Mouse (Mus musculus): ENCODE measurements around the gene Nfasc. TPM values are rescaled to one million over a fixed set of nuclear protein-coding genes. Genes with fewer than 3 reads are reported as not detected.

Nfasc gene
- polyA plus RNA-seq, 1 experiment from 2014 or later: 32.8 TPM

DNA sequence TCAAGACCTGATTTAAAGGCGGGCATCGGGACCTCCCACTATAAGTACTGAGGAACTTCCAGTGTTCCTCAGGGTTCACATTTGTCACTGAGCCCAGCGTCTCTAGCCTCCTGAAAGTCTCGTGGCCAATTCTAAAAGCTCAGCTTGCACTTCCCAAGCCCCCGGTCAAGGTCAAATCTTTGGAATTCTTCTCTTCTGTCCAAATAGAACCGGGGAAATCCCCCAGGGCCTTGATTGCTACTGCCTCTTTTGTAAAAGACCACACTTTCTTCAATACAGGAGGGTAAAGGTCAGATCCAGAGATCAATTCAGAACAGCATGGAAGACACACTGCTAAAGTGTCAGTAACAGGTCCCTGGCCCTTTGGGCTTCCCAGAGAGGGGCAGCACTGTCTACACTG lies 145.9 kb downstream of the Nfasc start:
- Histone ChIP-seq H3K9ac (replicated peaks) (no peak overlapping the region), H3K9me3 (no peaks in the 10 kb centered on the region), H3K36me3 (peaks cover 16% of the 10 kb centered on the region), H3K27ac (replicated peaks) (no peak overlapping the region), H3K4me2 (replicated peaks) (no peak overlapping the region), H3K4me3 (no peak overlapping the region), H3K4me1 (peaks cover 6% of the 10 kb centered on the region), H3K27me3 (peaks cover 7% of the 10 kb centered on the region; the same call in 1 of the 2 replicates)
- 42% methylated on average over 6 of the region's 6 CpGs for WGBS
- no peak for ATAC-seq (ENCODE audit: low FRiP score, low read depth)

DNA sequence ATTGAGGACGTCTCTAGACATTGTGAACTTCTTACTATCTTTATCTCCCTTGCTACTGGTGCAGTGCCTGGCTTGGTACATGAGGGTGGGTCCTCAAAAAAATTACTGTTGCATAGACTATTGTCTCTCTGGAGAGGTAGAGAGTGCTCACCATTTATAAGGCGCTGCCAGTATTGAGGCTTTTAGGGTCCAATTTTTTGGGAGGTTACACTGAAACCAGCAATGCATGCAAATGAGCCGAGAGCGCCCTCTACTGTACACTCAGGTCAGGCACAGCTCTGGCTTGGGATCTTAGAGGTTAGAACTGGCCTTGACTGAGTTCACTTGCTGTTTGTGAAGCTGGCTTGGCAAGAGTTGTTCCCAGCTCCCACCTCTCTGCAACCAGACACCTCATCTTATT lies 147.0 kb downstream of the Nfasc start:
- Histone ChIP-seq H3K27me3 (peaks cover 7% of the 10 kb centered on the region; the same call in 1 of the 2 replicates), H3K4me3 (no peak overlapping the region), H3K9ac (replicated peaks) (no peak overlapping the region), H3K4me2 (replicated peaks) (no peak overlapping the region), H3K27ac (replicated peaks) (no peak overlapping the region), H3K4me1 (peaks cover 6% of the 10 kb centered on the region), H3K36me3 (peaks cover 11% of the 10 kb centered on the region), H3K9me3 (no peaks in the 10 kb centered on the region)
- 14% methylated on average over 4 of the region's 4 CpGs for WGBS
- ATAC-seq (ENCODE audit: low FRiP score, low read depth): peak; percentile 63

DNA sequence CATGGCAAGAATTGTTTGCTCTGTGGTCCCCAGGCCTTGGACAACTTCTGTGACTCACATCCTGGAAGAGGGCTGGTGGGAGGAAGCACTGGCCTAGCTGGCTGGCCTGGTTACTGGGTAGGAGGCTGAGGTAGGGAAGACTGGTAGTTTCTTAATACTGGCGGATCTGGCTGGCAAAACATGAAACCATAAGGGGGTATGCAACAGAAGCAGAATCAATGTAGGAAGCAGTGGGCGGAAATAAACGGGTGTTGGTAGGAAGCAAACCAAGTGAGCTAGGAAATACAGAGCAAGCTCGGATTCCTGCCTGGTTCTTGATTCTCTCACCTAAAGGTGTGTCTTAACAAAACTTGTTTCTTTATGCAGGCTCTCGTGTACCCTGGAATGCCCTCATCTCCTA lies 149.5 kb downstream of the Nfasc start:
- 83% methylated on average over 5 of the region's 5 CpGs for WGBS
- Histone ChIP-seq H3K27ac (replicated peaks) (no peak overlapping the region), H3K9me3 (no peaks in the 10 kb centered on the region), H3K9ac (replicated peaks) (no peak overlapping the region), H3K4me3 (no peak overlapping the region), H3K4me1 (peaks cover 8% of the 10 kb centered on the region), H3K4me2 (replicated peaks) (no peak overlapping the region), H3K36me3 (no peaks in the 10 kb centered on the region; the same call in 1 of the 2 replicates), H3K27me3 (peaks cover 3% of the 10 kb centered on the region; the same call in 1 of the 2 replicates)
- ATAC-seq (ENCODE audit: low FRiP score, low read depth): no peak

DNA sequence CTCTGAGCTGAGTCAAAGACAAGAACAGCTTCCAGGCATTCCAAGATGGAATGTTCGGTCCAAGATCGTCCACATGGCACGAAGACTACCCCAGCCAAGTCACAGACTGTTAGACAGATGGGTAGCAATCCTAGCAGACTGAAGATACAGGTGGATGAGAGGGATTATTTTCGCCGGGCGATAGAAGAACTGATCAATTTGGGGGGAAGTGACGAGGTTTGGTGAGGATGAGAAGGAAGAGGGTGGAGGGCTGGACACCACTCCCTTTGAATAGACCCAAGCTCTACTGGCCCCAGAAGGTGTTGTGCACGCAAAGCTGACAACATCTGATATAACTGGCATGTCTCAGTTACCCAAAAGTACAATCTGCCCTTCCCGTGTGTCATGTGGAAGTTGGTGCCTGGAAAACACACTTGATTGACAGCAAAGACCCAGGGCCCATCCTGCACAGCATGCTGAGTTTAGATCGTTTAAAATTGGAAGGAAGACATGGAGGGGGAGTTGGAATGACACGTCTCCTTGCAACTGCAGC lies 150.1 kb downstream of the Nfasc start:
- no peak overlapping the region for H3K4me3 ChIP-seq
- H3K27ac ChIP-seq (replicated peaks): no peak overlapping the region
- H3K27me3 ChIP-seq: peaks cover 3% of the 10 kb centered on the region; the same call in 1 of the 2 replicates
- no peaks in the 10 kb centered on the region for H3K36me3 ChIP-seq
- WGBS: 85% methylated on average over 11 of the region's 11 CpGs
- ATAC-seq (ENCODE audit: low FRiP score, low read depth): no peak
- peaks cover 15% of the 10 kb centered on the region for H3K4me1 ChIP-seq
- no peak overlapping the region for H3K9ac ChIP-seq (replicated peaks)
- no peaks in the 10 kb centered on the region for H3K9me3 ChIP-seq
- H3K4me2 ChIP-seq (replicated peaks): no peak overlapping the region

DNA sequence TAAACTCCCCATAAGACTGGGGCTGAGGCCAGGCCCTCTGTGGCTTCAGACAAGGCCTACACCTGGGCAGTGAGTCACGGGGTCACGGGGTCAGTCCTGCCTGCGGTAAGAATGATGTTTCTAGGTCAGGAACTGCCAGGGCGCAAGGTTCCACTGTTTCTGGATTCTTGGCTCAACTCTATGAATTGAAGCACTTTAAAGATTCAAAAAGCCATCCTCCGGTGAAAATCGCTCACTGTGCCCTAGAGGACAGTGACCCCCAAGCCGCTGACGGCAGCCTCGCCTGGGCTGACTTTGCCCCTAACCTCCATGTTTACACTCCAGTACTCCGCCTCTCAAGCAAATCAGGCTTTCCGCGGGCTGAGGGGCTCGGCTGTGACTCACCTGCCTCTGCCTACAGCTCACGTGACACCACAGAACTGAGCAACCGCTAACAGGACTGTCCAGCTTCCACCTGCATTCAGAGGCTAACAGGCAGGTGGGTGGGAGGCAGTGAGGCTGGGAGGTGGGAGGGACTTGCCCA lies 154.9 kb downstream of the Nfasc start:
- Histone ChIP-seq H3K27ac (replicated peaks) (peak overlapping the region; percentile 95), H3K27me3 (no peaks in the 10 kb centered on the region), H3K36me3 (no peaks in the 10 kb centered on the region), H3K9me3 (no peaks in the 10 kb centered on the region), H3K4me2 (replicated peaks) (no peak overlapping the region), H3K4me1 (peaks cover 56% of the 10 kb centered on the region), H3K9ac (replicated peaks) (no peak overlapping the region), H3K4me3 (no peak overlapping the region)
- 48% methylated on average over 15 of the region's 15 CpGs for WGBS
- ATAC-seq (ENCODE audit: low FRiP score, low read depth): no peak

DNA sequence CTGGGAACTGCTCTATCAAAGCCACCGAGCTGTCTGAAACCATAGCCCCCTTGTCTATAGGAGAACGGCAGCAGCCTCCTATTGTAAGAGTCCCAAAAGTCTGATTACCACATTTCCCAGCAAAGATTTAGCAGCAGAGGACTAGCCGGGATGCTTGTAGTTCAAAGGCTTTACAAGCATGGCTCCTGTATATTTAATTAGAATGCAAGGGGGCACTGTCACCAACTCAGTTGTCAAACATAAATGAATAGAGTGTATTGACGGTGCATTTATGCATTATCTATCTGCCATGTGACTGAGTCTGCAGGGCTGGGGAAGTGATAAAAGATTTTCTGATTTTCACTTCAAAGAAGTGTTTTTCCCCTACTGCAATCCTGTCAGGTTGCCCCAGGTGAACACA lies 156.2 kb downstream of the Nfasc start:
- H3K36me3 ChIP-seq: no peaks in the 10 kb centered on the region
- H3K4me2 ChIP-seq (replicated peaks): no peak overlapping the region
- peaks cover 68% of the 10 kb centered on the region for H3K4me1 ChIP-seq
- peak overlapping the region; percentile 95 for H3K27ac ChIP-seq (replicated peaks)
- WGBS: 17% methylated on average over 4 of the region's 4 CpGs
- no peak overlapping the region for H3K9ac ChIP-seq (replicated peaks)
- H3K4me3 ChIP-seq: no peak overlapping the region
- ATAC-seq (ENCODE audit: low FRiP score, low read depth): no peak
- no peaks in the 10 kb centered on the region for H3K27me3 ChIP-seq
- H3K9me3 ChIP-seq: no peaks in the 10 kb centered on the region

DNA sequence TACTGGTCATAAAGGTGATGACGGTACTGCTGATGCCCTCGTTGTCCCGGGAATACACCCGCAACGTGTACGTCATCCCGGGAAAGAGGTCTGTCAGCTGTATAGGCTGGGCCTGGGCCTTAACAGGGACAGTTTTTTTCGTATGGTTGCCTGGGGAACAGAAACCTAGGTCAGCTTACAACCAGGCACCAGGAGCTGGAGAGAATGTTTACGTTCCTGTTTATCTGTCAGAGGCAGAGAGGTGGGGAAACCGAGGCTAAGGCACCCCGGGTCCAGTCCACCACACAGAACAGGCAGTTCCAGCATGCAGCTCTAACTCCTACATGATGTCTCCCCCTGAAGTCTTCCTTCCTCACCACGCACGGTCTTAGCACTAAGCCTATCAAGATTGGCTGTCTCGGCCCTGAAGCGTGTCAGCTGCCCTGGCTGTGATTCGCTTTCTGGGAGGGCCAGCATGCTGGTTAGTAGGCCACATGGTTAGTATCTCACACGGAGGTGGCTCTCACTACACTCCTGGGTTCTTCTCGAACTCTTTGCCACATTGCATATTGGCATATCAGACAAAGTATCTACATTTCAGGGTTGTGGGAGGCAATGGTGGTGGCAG lies 158.5 kb downstream of the Nfasc start:
- H3K36me3 ChIP-seq: no peaks in the 10 kb centered on the region
- H3K9me3 ChIP-seq: no peaks in the 10 kb centered on the region
- WGBS: 58% methylated on average over 18 of the region's 18 CpGs
- H3K27me3 ChIP-seq: no peaks in the 10 kb centered on the region
- no peak overlapping the region; the same call in 1 of the 2 replicates for H3K9ac ChIP-seq (replicated peaks)
- H3K4me1 ChIP-seq: peaks cover 72% of the 10 kb centered on the region
- H3K4me3 ChIP-seq: no peak overlapping the region
- peak overlapping the region; percentile 95 for H3K27ac ChIP-seq (replicated peaks)
- peak overlapping the region; percentile 23; the same call in 1 of the 2 replicates for H3K4me2 ChIP-seq (replicated peaks)
- ATAC-seq (ENCODE audit: low FRiP score, low read depth): peak; percentile 27; the same call in 1 of the 2 replicates

DNA sequence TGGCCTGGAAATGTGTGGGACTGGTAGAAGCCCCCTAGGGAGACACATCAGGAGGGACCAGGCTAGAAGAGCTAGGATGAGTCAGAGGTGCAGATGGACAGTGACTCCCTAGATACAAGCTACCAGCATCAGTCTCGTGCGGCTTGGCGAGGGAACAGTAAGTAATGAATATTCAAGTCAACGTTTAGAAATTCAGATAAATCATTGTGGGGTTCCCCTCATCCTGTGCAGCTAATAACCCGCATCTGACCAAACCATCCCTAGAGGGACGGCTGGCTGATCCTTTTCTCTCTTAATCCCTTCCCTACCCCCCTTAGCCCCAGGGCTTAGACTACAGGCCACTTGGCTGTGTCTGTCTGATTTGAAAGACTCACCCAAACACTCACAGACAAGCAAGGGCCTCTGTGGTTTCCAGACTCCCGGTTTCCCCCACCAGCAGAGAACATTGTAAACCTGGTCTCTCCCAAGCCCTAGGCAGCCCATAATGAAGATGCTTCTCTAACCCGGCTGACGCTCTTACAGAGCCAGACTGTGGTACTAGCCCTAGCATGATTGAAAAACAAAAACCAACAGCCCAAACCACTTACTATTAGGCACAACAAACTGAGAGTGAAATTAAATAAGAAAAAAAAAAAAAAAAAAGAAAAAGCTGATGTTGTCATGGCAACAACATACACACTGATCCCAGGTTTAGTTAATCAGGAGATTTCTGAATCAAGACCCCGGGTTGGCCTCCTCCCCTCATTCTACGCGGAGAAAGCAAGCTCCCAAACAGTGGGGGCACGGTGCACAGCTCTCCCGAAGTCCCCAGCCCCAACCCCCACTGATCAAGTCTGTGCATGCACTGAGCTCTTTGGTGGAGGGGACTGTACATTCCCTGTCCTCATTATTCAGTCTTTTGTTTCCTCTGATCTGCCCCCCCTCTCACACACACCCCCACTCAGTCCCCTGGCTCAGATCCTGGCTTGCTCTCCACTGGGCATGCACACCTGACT lies 159.5 kb downstream of the Nfasc start:
- Histone ChIP-seq H3K4me3 (no peak overlapping the region), H3K4me1 (peaks cover 69% of the 10 kb centered on the region), H3K4me2 (replicated peaks) (peak overlapping the region; percentile 23)

DNA sequence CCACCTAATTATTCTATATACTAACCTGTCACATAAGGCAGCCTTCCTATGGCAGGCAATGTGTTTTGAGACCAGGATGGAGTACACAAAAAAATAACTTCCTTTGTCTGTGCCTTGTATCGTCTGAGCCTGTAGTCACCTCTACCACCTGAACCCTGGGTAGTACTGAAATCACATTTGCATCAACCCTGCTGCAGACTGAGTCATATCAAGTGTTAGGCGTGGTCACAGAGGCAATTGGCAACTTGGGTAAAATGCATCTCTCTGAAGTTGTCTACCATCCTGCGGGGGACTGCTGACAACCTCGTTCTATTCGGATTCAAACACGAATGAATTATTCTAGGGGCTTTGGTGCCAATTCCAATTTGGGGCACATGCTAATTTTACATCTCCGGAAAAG lies 161.5 kb downstream of the Nfasc start:
- WGBS: 93% methylated on average over 7 of the region's 7 CpGs
- H3K4me3 ChIP-seq: no peak overlapping the region
- 0 out of 2 replicates have a peak, but pooled peaks cover 3% of the 10 kb centered on the region for H3K36me3 ChIP-seq
- H3K9me3 ChIP-seq: no peaks in the 10 kb centered on the region
- H3K9ac ChIP-seq (replicated peaks): no peak overlapping the region
- ATAC-seq (ENCODE audit: low FRiP score, low read depth): no peak
- no peaks in the 10 kb centered on the region for H3K27me3 ChIP-seq
- 0 out of 2 replicates have a peak overlapping the region, but pooled peaks have one; percentile 1 for H3K27ac ChIP-seq (replicated peaks)
- no peak overlapping the region for H3K4me2 ChIP-seq (replicated peaks)
- H3K4me1 ChIP-seq: peaks cover 49% of the 10 kb centered on the region

More for the DNA sequence above, 159.5 kb downstream of the Nfasc start:
- Histone ChIP-seq H3K27me3 (no peaks in the 10 kb centered on the region), H3K27ac (replicated peaks) (peak overlapping the region; percentile 95), H3K9me3 (no peaks in the 10 kb centered on the region), H3K9ac (replicated peaks) (peak overlapping the region; percentile 16; the same call in 1 of the 2 replicates), H3K36me3 (no peaks in the 10 kb centered on the region)
- WGBS: 12% methylated on average over 14 of the region's 14 CpGs
- peak; percentile 77 for ATAC-seq (ENCODE audit: low FRiP score, low read depth)

DNA sequence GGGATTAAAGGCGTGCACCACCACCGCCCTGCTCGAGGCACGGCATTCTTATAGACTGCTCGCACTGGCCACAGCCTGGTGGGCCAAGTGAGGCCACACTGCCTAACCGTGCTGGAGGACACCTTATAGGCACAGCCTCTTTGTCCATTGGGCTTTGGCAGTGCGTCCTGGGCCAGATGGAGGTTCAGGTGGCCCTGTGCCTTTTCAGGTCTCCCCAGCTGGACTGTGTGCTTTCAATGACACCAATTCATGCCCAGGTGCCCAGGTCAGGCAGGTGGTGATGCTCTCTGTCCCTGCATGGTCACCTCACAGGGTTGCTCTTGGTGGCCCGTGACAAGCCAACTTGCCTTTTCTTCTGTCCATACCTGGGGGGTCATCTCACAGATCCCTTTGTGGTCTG lies 164.8 kb downstream of the Nfasc start:
- no peak overlapping the region for H3K27ac ChIP-seq (replicated peaks)
- no peak overlapping the region for H3K4me3 ChIP-seq
- no peak overlapping the region for H3K9ac ChIP-seq (replicated peaks)
- H3K9me3 ChIP-seq: no peaks in the 10 kb centered on the region
- no peak for ATAC-seq (ENCODE audit: low FRiP score, low read depth)
- peaks cover 17% of the 10 kb centered on the region for H3K4me1 ChIP-seq
- WGBS: 96% methylated on average over 8 of the region's 8 CpGs
- H3K4me2 ChIP-seq (replicated peaks): no peak overlapping the region
- H3K27me3 ChIP-seq: no peaks in the 10 kb centered on the region
- 0 out of 2 replicates have a peak, but pooled peaks cover 3% of the 10 kb centered on the region for H3K36me3 ChIP-seq

DNA sequence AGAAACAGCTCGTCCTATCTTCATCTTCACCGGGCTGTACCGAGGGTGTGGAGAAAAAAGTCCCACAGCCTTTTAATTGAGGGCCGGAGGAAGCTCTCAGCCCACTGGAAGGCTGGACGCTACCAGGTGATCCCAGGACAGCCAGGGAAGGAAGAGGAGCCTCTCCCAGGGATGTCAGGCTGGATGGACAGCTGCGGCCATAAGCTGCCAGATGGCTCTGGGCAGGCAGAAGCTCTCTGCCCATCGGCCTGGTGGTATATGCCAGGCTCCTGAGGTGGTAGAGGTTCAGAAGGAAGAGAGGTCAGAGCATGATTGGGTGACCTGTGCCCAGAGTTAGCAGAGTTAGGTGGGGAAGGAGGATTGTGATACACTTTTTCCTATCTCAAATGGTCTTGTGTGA lies 168.7 kb downstream of the Nfasc start:
- Histone ChIP-seq H3K27me3 (no peaks in the 10 kb centered on the region), H3K9ac (replicated peaks) (no peak overlapping the region), H3K4me2 (replicated peaks) (no peak overlapping the region), H3K36me3 (0 out of 2 replicates have a peak, but pooled peaks cover 3% of the 10 kb centered on the region), H3K4me1 (no peaks in the 10 kb centered on the region), H3K9me3 (no peaks in the 10 kb centered on the region), H3K4me3 (no peak overlapping the region), H3K27ac (replicated peaks) (no peak overlapping the region)
- no peak for ATAC-seq (ENCODE audit: low FRiP score, low read depth)
- whole genome bisulfite sequencing: 87% methylated on average over 7 of the region's 7 CpGs
